Mouse (Mus musculus): ENCODE measurements around the gene Otub1.

DNA sequence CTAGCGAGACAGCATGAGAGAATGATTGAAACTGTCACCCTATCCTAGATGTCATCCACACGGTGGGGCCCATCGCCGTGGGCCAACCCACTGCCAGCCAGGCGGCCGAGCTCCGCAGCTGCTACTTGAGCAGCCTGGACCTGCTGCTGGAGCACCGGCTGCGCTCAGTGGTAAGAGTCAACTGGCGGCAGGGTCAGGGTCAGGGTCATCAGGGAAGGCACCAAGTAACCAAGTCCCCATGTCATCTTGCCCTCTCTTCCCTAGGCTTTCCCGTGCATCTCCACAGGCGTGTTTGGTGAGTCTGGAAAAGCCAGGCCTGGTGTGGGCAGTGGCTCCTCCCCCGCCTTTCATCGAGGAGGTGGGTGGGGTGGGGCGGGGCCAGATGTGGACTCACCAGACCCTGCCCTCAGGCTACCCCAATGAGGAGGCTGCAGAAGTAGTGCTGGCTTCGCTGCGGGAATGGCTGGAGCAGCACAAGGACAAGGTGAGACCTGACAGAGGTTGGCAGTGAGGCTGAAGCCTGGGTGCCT is 9.3 kb downstream of the Otub1 start:
- TF ChIP-seq POLR2A (IDR thresholded peaks at IDR 0.05; ENCODE audit: control insufficient read depth in 1 of 2, insufficient read depth in 1 of 2, low read depth in 1 of 2, low read length in 2 of 2, poor library complexity in 1 of 2) (no peak; a peak in 1 of 4 replicates), CTCF (IDR thresholded peaks at IDR 0.05 in 2 of 3, conservative IDR thresholded peaks at IDR 0.05 in 1 of 3; ENCODE audit: control insufficient read depth in 1 of 3, insufficient read depth in 1 of 3, low read depth in 2 of 3, low read length in 3 of 3, poor library complexity in 1 of 3, severe bottlenecking in 1 of 3) (no peak), USF2 (IDR thresholded peaks at IDR 0.05; ENCODE audit: borderline replicate concordance in 1 of 2, insufficient read depth in 1 of 2, low read depth in 1 of 2, low read length in 2 of 2) (no peak), MEF2A (IDR thresholded peaks at IDR 0.05; ENCODE audit: extremely low read depth, insufficient replicate concordance, low read depth, low read length, poor library complexity, severe bottlenecking) (no peak), MAZ (IDR thresholded peaks at IDR 0.05; ENCODE audit: low read depth, low read length) (no peak), JUND (IDR thresholded peaks at IDR 0.05; ENCODE audit: low read depth, low read length) (no peak)
